Mouse (Mus musculus) olfactory bulb, adult 2 months (tissue): ENCODE data around the gene Il2. TPM values are rescaled to one million over a fixed set of nuclear protein-coding genes. Genes with fewer than 3 reads are reported as not detected.

ENCODE experiments used
- H3K27ac ChIP-seq: fragments of 200-500 bp; 2 replicates; pipeline ENCODE4 v1.5.1; 2012; ENCODE audit warnings: low read depth, low read length; ENCODE audit not compliant: insufficient read depth
- H3K4me1 ChIP-seq: fragments of 200-500 bp; 2 replicates; pipeline ENCODE4 v1.6.1; 2012; ENCODE audit warnings: low read length; ENCODE audit not compliant: control insufficient read depth, insufficient read depth
- H3K4me3 ChIP-seq: fragments of 200-500 bp; 2 replicates; pipeline ENCODE4 v1.5.1; 2012; ENCODE audit warnings: mild to moderate bottlenecking, low read depth, low read length, moderate library complexity; ENCODE audit not compliant: insufficient read depth
- CTCF ChIP-seq: fragments of 200-500 bp; IDR thresholded peaks from 2 replicates; pipeline ENCODE4 v1.5.1; 2012; ENCODE audit warnings: low read depth, mild to moderate bottlenecking, low read length, moderate library complexity; ENCODE audit not compliant: insufficient read depth
- POLR2A ChIP-seq: fragments of 200-500 bp; IDR thresholded peaks from 2 replicates; pipeline ENCODE4 v1.6.1; 2012; ENCODE audit warnings: mild to moderate bottlenecking, low read depth, low read length, moderate library complexity; ENCODE audit not compliant: insufficient read depth
- WGBS: fragments of 180-500 bp; shearing (Covaris S2); methylation state at CpG from one replicate; pipeline ENCODE4 v1.1.7; 2018; 5-methylcytosine and 5-hydroxymethylcytosine counted together
- polyA plus RNA-seq: library from polyadenylated mRNA; stranded (reverse); fragments of >200 nt; gene quantifications from 2 replicates; pipeline ENCODE4 v1.2.4, GENCODE M21; 2012; ENCODE audit warnings: low replicate concordance; ENCODE audit not compliant: missing spikeins, insufficient read depth, insufficient read length

Il2 gene
- polyA plus RNA-seq, 1 experiment: not detected

DNA sequence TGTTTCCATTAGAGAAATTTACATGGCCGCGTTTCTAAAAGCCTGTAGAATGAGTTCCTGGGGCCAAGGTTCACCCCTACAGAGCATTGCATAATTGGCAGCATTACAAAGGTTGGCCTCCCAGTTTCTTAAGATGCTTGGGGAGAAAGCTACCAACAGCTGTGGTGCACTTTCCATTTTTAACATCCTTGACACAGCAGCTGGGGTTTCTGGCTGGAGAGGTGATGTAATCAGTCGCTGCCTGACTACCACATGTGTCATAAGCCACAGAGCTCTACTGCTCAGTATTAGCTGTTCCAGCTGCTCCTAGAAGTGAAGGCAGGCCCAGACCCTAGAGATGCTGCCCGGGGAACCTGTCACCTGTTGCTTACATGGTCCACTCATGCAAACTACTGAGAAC, 2.5 kb upstream of the Il2 start:
- 50% methylated on average over 4 of the region's 4 CpGs for WGBS
- Histone ChIP-seq H3K4me3 (no peak overlapping the region), H3K4me1 (no peaks in the 10 kb centered on the region; the same call in 1 of the 2 replicates), H3K27ac (no peak overlapping the region)
- TF ChIP-seq POLR2A (no peak), CTCF (no peak)

GRCm38 (mm10) chr3:37126162-37126561, 403 bp upstream of the Il2 start:
- Histone ChIP-seq H3K4me1 (no peaks in the 10 kb centered on the region; the same call in 1 of the 2 replicates), H3K27ac (no peak overlapping the region), H3K4me3 (no peak overlapping the region)
- WGBS: 87% methylated on average over 4 of the region's 4 CpGs
- no peak for TF ChIP-seq CTCF
- TF ChIP-seq POLR2A: no peak

DNA sequence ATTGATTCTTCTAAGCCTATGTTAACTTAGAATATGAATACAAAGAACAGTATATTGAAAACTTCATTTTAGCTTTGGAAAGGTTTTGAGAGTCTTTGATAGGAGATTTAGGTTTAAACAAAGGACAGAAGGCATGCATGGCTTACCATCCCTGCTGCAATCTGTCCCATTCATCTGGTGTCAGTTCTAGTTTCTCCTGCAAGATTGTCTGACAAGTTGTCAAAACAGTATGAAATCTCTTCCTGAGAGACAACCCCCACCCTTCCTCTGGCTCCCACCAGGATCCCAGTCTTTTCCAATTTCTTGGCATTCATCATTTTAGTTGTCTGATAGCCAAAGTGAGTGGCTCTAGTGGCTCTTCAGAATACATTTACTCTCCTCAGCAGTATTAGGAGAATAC, 35.0 kb downstream of the Il2 start:
- Histone ChIP-seq H3K27ac (no peak overlapping the region), H3K4me3 (no peak overlapping the region), H3K4me1 (no peaks in the 10 kb centered on the region)
- TF ChIP-seq POLR2A: no peak
- no peak for TF ChIP-seq CTCF

DNA sequence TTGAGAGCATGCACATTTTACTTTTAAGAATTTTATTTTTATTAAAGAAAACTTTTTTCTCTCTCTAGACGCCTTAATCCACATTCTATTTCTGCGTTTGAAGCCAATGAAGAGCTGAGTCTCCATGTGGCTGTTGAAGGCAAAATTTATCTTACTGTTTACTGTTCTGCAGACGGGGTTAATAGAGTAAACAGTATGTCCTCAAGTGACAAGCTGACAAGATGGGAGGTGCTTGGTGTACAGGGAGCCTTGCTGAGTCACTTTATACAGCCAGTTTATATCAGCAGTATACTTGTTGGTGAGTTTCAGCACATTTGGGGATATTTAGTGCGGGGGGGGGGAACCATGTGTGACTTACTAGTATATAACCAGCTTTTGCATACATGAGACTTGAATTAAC, 40.9 kb downstream of the Il2 start:
- 79% methylated on average over 4 of the region's 4 CpGs for whole genome bisulfite sequencing
- TF ChIP-seq CTCF (no peak), POLR2A (no peak)
- no peaks in the 10 kb centered on the region for H3K4me1 ChIP-seq
- H3K27ac ChIP-seq: no peak overlapping the region
- H3K4me3 ChIP-seq: no peak overlapping the region

DNA sequence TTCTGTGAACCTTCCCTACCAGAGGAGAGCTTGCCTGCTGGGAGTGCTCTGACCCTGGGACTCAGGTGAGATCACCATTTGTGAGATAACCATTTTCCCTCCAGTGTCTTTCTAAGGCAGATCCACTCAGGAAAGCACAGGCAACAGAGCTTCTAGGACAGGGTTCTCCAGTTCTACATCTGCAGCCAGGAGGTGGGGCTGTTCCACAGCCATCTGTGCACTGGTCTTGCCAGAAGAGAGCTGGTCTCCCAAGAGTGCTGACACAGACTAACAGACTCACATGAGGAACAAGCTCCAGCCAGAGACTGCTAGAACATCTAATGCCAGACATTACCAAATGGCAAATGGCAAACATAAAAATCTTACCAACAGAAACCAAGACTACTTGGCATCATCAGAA, 52.5 kb downstream of the Il2 start:
- H3K4me3 ChIP-seq: no peak overlapping the region
- no peaks in the 10 kb centered on the region for H3K4me1 ChIP-seq
- H3K27ac ChIP-seq: no peak overlapping the region
- TF ChIP-seq CTCF (no peak), POLR2A (no peak)

Other genes with a start within 250 kb of the Il2 start
- gene Adad1, start 62.4 kb downstream of the Il2 start, polyA plus RNA-seq: not detected in 2 replicates
- not detected in 2 replicates for gene Il21, start 106.7 kb upstream of the Il2 start, polyA plus RNA-seq
- gene Bbs12, start 186.6 kb upstream of the Il2 start, polyA plus RNA-seq: not detected in 2 replicates
- not detected in 2 replicates for gene Cetn4, start 186.7 kb upstream of the Il2 start, polyA plus RNA-seq
- gene Fgf2, start 222.4 kb upstream of the Il2 start, polyA plus RNA-seq: not detected in 2 replicates